Mouse (Mus musculus) layer of hippocampus, adult 18-20 months (tissue): ENCODE results near the gene Atl1. TPM values are rescaled to one million over a fixed set of nuclear protein-coding genes. Genes with fewer than 3 reads are reported as not detected.

ENCODE experiments used
- DNase-seq, 2 experiments: peaks; one replicate each; pipeline ENCODE4 v3.0.0; 2022; ENCODE audit warnings: low spot score in 2 of 2
- total RNA-seq, 2 experiments: library from RNA; stranded (reverse); gene quantifications; 2 replicates each; pipeline ENCODE4 v1.2.3; 2021

Gene Atl1
- total RNA-seq, 2 experiments from 2014 or later = 192 to 198 TPM

- DNase-seq = no peak
Measured at GRCm38 (mm10) chr12:70005103-70005502, 112.7 kb downstream of the Atl1 start.

- no peak for DNase-seq
Measured at GRCm38 (mm10) chr12:70010356-70010755, 117.9 kb downstream of the Atl1 start.

- DNase-seq = no peak
Measured at GRCm38 (mm10) chr12:70011681-70012080, 119.3 kb downstream of the Atl1 start.

GRCm38 (mm10) chr12:70015936-70016335, 123.5 kb downstream of the Atl1 start:
- DNase-seq = no peak

Other genes with a start within 250 kb of the Atl1 start
- 10 to 100 TPM; 35.2 to 37.4 TPM for gene Sos2, start 210.8 kb upstream of the Atl1 start, total RNA-seq
- 10 to 100 TPM; 14.6 to 19.6 TPM for gene L2hgdh, start 167.7 kb upstream of the Atl1 start, total RNA-seq
- gene Atp5s, start 167.7 kb upstream of the Atl1 start, total RNA-seq = 10 to 100 TPM; 33.5 to 35.0 TPM
- 10 to 100 TPM; 24.3 to 25.0 TPM for gene Cdkl1, start 101.3 kb upstream of the Atl1 start, total RNA-seq
- gene Map4k5, start 586 bp downstream of the Atl1 start, total RNA-seq = 10 to 100 TPM; 45.8 to 48.9 TPM
- gene Sav1, start 94.4 kb downstream of the Atl1 start, total RNA-seq = 10 to 100 TPM; 15.7 to 16.4 TPM
- gene Nin, start 221.1 kb downstream of the Atl1 start, total RNA-seq = 10 to 100 TPM; 62.4 to 69.6 TPM